Mouse (Mus musculus): ENCODE measurements around the gene Nadk.
A peak's percentile ranks its signal among the peaks of the same experiment; 100 is the strongest.

GRCm38 (mm10) chr4:155566555-155566954 lies 4.4 kb downstream of the Nadk start:
- no peak for TF ChIP-seq POLR2A (IDR thresholded peaks at IDR 0.05; ENCODE audit: low read depth, low read length)
- TF ChIP-seq CTCF (conservative IDR thresholded peaks at IDR 0.05; ENCODE audit: insufficient read depth, insufficient read length, low read depth, low read length) = 0 out of 2 replicates have a peak, but pooled peaks have one; percentile 19

Data from kidney, adult 2 months (tissue).